Mouse (Mus musculus): Measurements from ENCODE around the gene Carm1.

DNA sequence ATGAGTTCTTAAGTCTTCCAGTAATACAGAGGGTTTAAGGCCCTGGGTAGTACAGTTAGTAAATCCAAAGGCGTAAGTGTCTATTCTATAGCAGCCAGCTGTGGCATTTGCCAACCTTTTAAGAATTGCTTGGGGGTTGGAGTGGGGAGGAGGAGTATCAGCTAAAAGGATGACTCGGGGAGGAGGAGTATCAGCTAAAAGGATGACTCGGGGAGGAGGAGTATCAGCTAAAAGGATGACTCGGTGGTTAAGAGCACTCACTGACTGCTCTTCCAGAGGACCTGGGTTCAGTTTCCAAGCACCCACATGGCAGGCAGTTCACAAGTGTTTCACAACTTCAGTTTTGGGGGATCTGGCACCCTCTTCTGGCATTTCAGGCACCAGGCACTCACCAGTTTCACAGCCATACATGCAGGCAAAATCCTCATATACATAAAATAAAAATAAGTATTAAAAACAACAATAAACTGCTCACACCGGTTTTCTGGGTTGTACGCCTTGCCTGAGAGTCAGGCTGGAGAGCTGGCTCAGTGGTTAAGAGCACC lies 8.6 kb downstream of the Carm1 start:
- TF ChIP-seq POLR2A (IDR thresholded peaks at IDR 0.05; ENCODE audit: insufficient read depth, low read length) (no peak), CTCF (IDR thresholded peaks at IDR 0.05; ENCODE audit: low read depth, low read length) (no peak), EP300 (IDR thresholded peaks at IDR 0.05; ENCODE audit: insufficient read depth, low read depth, low read length) (no peak)

All from ES-Bruce4 (cell line).